Mouse (Mus musculus): ENCODE results near the gene Gpatch8. TPM values are rescaled to one million over a fixed set of nuclear protein-coding genes. Genes with fewer than 3 reads are reported as not detected.

Gene Gpatch8
- polyA plus RNA-seq, 1 experiment from 2014 or later = 75.1 TPM

DNA sequence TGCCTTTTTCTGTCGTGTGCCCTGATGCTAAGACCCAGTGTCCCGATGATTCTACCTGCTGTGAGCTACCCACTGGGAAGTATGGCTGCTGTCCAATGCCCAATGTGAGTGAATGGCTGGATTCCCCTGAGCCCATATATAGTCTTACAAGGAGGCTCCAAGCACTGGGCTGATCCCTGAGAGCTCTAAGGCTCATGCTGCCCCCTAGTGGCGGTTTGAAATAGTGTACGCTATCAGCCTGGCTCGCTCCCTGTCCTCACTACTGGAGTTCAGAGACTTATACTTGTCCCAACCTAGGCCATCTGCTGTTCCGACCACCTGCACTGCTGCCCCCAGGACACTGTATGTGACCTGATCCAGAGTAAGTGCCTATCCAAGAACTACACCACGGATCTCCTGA is 121.8 kb downstream of the Gpatch8 start:
- 6% methylated on average over 7 of the region's 7 CpGs for WGBS
- no peak overlapping the region for H3K4me3 ChIP-seq
- peak; percentile 48 for ATAC-seq
- peaks cover 61% of the 10 kb centered on the region for H3K4me1 ChIP-seq
- H3K27ac ChIP-seq = no peak overlapping the region
- H3K9ac ChIP-seq = no peak overlapping the region
- peaks cover 47% of the 10 kb centered on the region for H3K36me3 ChIP-seq (ENCODE audit: poor library complexity, severe bottlenecking)
- H3K27me3 ChIP-seq = peaks cover 5% of the 10 kb centered on the region
- no peak overlapping the region for H3K4me2 ChIP-seq
- no peaks in the 10 kb centered on the region for H3K9me3 ChIP-seq (replicated peaks)

DNA sequence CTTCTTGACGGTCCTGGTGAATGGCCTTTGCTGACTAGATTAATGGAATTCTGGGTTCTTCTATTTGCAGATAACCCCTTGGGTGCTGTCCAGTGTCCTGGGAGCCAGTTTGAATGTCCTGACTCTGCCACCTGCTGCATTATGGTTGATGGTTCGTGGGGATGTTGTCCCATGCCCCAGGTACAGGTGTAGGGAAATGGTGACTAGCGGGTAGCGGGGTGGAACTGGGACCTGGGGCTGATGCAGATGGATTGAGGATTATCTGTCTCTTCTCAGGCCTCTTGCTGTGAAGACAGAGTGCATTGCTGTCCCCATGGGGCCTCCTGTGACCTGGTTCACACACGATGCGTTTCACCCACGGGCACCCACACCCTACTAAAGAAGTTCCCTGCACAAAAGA is 122.3 kb downstream of the Gpatch8 start:
- Histone ChIP-seq H3K4me2 (no peak overlapping the region), H3K4me1 (peaks cover 59% of the 10 kb centered on the region), H3K9ac (no peak overlapping the region), H3K27me3 (peaks cover 6% of the 10 kb centered on the region; the same call in 1 of the 2 replicates), H3K36me3 (ENCODE audit: poor library complexity, severe bottlenecking) (peaks cover 42% of the 10 kb centered on the region), H3K9me3 (replicated peaks) (no peaks in the 10 kb centered on the region), H3K4me3 (no peak overlapping the region), H3K27ac (no peak overlapping the region)
- WGBS = 90% methylated on average over 7 of the region's 7 CpGs
- no peak for ATAC-seq

DNA sequence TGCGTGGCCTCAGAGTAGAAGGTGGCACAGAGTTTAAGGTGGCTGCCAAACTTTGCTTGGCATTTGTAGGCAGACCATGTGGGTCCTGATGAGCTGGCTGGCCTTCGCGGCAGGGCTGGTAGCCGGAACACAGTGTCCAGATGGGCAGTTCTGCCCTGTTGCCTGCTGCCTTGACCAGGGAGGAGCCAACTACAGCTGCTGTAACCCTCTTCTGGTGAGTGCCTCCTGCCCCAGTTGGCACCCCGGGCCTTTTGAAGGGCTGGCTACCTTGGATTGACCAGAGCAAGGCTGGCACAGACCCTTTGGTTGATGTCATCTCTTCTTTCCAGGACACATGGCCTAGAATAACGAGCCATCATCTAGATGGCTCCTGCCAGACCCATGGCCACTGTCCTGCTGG is 123.3 kb downstream of the Gpatch8 start:
- WGBS = 93% methylated on average over 6 of the region's 6 CpGs
- H3K9me3 ChIP-seq (replicated peaks) = no peaks in the 10 kb centered on the region
- no peak overlapping the region for H3K27ac ChIP-seq
- peak overlapping the region; percentile 16; the same call in 1 of the 2 replicates for H3K9ac ChIP-seq
- peaks cover 32% of the 10 kb centered on the region for H3K36me3 ChIP-seq (ENCODE audit: poor library complexity, severe bottlenecking)
- H3K4me3 ChIP-seq = no peak overlapping the region
- no peak for ATAC-seq
- H3K4me1 ChIP-seq = peaks cover 49% of the 10 kb centered on the region
- H3K4me2 ChIP-seq = no peak overlapping the region
- peaks cover 7% of the 10 kb centered on the region; the same call in 1 of the 2 replicates for H3K27me3 ChIP-seq

DNA sequence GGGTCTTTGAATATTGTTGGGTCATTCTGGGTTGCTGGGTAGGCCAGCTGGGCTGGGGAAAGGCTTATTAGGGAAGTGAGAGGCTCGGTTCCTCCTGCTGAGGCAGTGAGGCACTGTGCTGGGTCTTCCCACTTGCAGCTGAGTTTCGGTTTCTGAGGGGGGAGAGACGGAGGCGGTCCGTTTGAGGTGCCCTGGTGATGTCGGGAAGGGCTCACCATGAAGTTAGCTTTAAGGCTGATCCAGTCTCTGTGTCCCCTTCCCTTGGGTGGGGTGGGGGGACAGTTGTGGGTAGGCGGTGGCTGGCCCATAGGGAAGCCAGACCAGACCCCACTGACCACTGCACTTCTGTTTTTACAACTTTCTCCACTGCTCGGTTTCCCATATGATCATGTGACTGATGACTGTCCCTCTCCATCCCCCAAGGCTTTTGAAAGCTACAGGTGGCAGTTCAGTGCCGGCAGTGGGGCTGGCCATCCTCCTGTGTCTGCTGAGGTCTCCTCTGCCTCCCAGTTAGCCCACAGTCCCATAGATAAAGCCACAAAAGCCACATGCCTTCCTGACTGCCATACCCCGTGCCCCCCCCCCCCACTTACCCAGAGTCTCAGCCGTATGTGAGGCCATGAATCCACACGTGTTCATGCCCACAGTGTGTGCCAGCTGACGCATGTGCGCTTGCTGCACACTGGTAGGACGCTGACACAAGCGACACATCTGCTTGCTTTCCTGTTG is 123.9 kb downstream of the Gpatch8 start:
- 0 out of 2 replicates have a peak overlapping the region, but pooled peaks have one; percentile 7 for H3K4me2 ChIP-seq
- H3K4me1 ChIP-seq = peaks cover 43% of the 10 kb centered on the region
- ATAC-seq = no peak
- H3K4me3 ChIP-seq = no peak overlapping the region
- peaks cover 7% of the 10 kb centered on the region; the same call in 1 of the 2 replicates for H3K27me3 ChIP-seq
- H3K36me3 ChIP-seq (ENCODE audit: poor library complexity, severe bottlenecking) = peaks cover 26% of the 10 kb centered on the region
- no peaks in the 10 kb centered on the region for H3K9me3 ChIP-seq (replicated peaks)
- 0 out of 2 replicates have a peak overlapping the region, but pooled peaks have one; percentile 16 for H3K9ac ChIP-seq
- 72% methylated on average over 16 of the region's 16 CpGs for WGBS
- H3K27ac ChIP-seq = no peak overlapping the region

DNA sequence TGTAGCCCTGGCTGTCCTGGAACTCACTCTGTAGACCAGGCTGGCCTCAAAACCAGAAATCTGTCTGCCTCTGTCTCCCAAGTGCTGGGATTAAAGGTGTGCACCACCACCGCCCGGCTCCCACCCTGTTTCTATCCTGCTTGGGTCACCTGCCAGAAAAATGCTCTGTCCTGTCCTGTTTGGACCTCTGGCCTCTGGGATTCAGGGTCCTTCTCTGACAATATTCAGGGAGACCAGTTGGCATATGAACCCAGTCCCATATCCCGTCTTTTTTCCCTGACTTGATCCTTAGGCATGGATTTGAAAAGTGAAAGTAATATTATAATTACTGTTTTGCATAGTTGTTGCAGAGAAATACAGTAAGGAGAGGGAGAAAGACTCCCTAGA is 124.5 kb downstream of the Gpatch8 start:
- no peak for ATAC-seq
- H3K36me3 ChIP-seq (ENCODE audit: poor library complexity, severe bottlenecking) = peaks cover 22% of the 10 kb centered on the region
- 76% methylated on average over 3 of the region's 3 CpGs for WGBS
- no peak overlapping the region for H3K9ac ChIP-seq
- no peak overlapping the region for H3K27ac ChIP-seq
- H3K27me3 ChIP-seq = peaks cover 11% of the 10 kb centered on the region; the same call in 1 of the 2 replicates
- 0 out of 2 replicates have a peak overlapping the region, but pooled peaks have one; percentile 7 for H3K4me2 ChIP-seq
- no peak overlapping the region for H3K4me3 ChIP-seq
- peaks cover 38% of the 10 kb centered on the region for H3K4me1 ChIP-seq
- H3K9me3 ChIP-seq (replicated peaks) = no peaks in the 10 kb centered on the region

DNA sequence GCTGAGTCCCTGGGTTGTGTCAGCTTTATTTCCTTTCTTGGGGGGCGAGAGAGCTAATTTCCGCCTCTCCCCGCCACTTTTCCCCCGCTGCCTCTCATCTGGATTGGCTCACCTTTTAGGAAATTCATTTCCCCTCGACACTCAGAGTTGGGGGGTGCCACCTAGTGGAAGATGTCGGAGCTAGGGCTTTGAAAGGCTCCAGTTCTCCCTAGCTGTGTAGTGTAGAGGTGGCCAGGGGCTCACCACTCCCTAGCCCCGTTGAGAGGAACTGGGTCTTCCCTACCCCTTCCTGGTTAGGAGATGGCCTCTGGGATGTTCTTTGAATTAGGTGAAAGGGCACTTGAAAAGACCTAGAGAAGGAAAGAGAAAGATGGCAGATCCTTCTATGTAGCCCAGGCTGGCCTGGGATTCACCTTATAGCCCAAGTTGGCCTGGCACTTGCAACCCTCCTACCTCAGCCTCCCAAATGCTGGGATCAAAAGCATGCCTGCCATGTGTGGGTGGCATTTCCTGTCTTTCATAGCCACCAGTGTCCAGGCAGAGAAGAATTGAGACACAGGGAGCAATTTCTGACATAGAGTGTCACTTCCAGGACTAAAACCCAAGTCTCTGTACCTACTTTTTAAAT is 125.1 kb downstream of the Gpatch8 start:
- H3K36me3 ChIP-seq (ENCODE audit: poor library complexity, severe bottlenecking) = peaks cover 17% of the 10 kb centered on the region
- peaks cover 34% of the 10 kb centered on the region for H3K4me1 ChIP-seq
- peak overlapping the region; percentile 68 for H3K27ac ChIP-seq
- WGBS = 0% methylated on average over 7 of the region's 7 CpGs
- peaks cover 11% of the 10 kb centered on the region; the same call in 1 of the 2 replicates for H3K27me3 ChIP-seq
- peak overlapping the region; percentile 61 for H3K4me3 ChIP-seq
- peak overlapping the region; percentile 93 for H3K4me2 ChIP-seq
- no peaks in the 10 kb centered on the region for H3K9me3 ChIP-seq (replicated peaks)
- peak overlapping the region; percentile 66 for H3K9ac ChIP-seq
- ATAC-seq = peak; percentile 52

DNA sequence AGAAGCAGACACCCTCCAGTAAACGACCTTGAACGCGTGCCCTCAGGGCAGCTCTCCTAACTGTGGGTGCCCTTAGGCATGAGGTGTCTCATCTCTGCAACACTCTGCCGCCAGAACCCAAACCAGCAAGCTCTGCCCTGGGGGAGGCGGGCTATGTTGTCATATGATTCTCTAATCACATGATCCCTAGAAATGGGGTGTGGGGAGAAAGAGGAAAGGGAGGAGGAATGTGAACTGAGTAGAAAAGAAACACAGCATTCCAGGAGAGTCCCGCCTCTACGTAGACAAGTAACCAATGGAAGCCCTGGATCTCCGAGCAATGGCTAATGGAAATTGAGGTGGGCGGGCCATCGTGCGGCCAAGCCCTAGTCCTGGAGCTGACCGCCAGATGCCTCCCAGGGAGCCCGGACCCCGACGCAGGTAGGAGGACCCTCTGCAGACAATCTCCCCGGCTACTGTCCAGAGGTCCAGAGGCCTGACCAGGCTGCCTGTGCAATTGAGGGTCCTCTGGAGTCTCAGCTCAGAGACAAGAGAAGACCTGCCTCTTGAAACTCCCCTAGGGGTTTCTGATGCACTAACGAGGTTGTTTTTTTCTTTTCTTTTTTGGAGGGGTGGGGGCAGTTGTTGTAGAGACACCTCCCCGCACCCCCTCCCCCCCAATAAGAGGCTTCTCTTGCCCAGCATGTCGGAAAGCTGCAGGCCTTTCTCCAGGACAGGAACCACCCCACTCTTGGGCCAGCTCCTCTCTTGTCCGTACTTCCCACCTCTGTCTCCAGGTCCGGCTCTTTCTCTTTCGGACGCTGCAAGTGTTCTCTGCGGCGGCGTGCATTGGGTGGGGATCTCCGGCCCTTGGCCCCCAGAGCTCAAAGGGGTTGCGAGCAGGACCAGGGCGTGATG is 125.8 kb downstream of the Gpatch8 start, which contains the start of gene Grn:
TSS of gene Grn (plus strand) at position 195 of the 897 bp plus-strand sequence.
- Histone ChIP-seq H3K4me2 (peak within 1 kb of the TSS; percentile 93), H3K4me1 (peaks cover 32% of the 10 kb centered on the region), H3K27ac (peak within 1 kb of the TSS; percentile 68), H3K36me3 (ENCODE audit: poor library complexity, severe bottlenecking) (peaks cover 9% of the 10 kb centered on the region), H3K4me3 (peak within 1 kb of the TSS; percentile 61), H3K9me3 (replicated peaks) (no peaks in the 10 kb centered on the region), H3K27me3 (peaks cover 11% of the 10 kb centered on the region; the same call in 1 of the 2 replicates), H3K9ac (peak within 1 kb of the TSS; percentile 70)
- peak; percentile 93 for ATAC-seq
- WGBS = 0% methylated on average over 29 of the region's 29 CpGs

DNA sequence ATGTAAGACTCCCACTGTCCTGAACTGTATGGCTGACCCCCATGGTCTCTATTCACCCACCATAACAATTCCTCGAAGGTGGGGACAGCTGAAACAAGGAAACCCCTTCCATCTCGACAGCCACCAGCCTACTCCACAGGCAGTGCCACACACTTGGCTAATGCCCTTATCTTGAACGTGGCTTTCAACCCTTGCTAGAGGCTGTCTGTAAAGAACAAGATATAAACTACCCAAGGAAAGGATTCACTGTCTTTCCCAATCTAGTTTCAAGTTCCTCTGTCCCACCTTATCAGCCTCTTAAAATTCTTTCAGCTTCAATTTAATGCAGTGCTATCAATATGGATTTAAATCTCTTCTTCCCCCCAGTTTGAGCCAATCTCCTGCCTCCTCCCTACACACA is 126.6 kb downstream of the Gpatch8 start:
- peaks cover 11% of the 10 kb centered on the region; the same call in 1 of the 2 replicates for H3K27me3 ChIP-seq
- peak overlapping the region; percentile 93 for H3K4me2 ChIP-seq
- peaks cover 32% of the 10 kb centered on the region for H3K4me1 ChIP-seq
- H3K36me3 ChIP-seq (ENCODE audit: poor library complexity, severe bottlenecking) = peaks cover under 1% of the 10 kb centered on the region
- peak overlapping the region; percentile 70 for H3K9ac ChIP-seq
- no peaks in the 10 kb centered on the region for H3K9me3 ChIP-seq (replicated peaks)
- peak overlapping the region; percentile 61 for H3K4me3 ChIP-seq
- H3K27ac ChIP-seq = no peak overlapping the region
- WGBS = 48% methylated on average over 3 of the region's 3 CpGs
- no peak for ATAC-seq

DNA sequence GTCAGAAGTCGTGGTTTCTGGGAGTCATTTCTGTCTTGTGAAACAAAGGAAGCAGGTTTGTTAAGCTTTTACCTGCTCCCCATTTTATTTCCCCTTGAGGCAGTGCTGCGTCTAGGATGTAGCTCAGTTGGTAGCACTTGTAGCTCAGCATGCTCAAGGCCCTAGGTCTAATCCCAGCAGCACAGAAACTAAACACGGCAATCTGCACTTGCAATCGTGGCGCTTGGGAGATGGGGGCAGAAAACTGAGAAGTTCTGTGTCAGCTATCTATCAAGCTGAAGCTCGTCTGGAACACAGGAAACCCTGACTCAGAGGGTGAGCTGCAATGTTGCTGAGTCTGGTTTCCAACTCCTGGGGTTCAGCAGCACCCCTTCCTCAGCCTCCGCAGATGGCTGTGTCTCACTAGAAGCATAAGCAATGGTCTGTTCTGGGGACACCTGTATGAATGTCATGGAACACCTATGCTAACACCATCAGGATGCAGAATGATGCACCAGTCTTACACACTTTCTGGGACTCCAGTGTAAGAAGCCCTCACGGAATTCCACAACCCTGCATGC is 127.1 kb downstream of the Gpatch8 start:
- Histone ChIP-seq H3K4me1 (peaks cover 27% of the 10 kb centered on the region), H3K27ac (no peak overlapping the region), H3K9me3 (replicated peaks) (no peaks in the 10 kb centered on the region), H3K9ac (no peak overlapping the region), H3K4me3 (peak overlapping the region; percentile 61; the same call in 1 of the 2 replicates), H3K27me3 (peaks cover 11% of the 10 kb centered on the region; the same call in 1 of the 2 replicates), H3K36me3 (ENCODE audit: poor library complexity, severe bottlenecking) (no peaks in the 10 kb centered on the region; the same call in 1 of the 2 replicates), H3K4me2 (peak overlapping the region; percentile 93)
- no peak for ATAC-seq
- 73% methylated on average over 8 of the region's 8 CpGs for WGBS

All from forebrain, embryonic 13.5 days (tissue).